Mouse (Mus musculus) intestine, embryonic 16.5 days (tissue): ENCODE measurements around the gene Agpat2. TPM values are rescaled to one million over a fixed set of nuclear protein-coding genes. Genes with fewer than 3 reads are reported as not detected.

Experiments
- ATAC-seq: fragments of 200-750 bp; cut with Nextera tagmentation; 2 replicates; pipeline ENCODE4 v1.8.0; 2017; ENCODE audit warnings: moderate TSS enrichment, moderate library complexity
- H3K27ac ChIP-seq: fragments of 300-500 bp; sonication (generic); 2 replicates; pipeline ENCODE4 v1.5.1; 2014; ENCODE audit warnings: mild to moderate bottlenecking, low read length
- H3K27me3 ChIP-seq: fragments of 300-500 bp; sonication (generic); replicated peaks from 2 replicates; pipeline ENCODE4 v1.6.1; 2014; ENCODE audit warnings: low read length, control low read depth, mixed read lengths; ENCODE audit not compliant: control insufficient read depth, insufficient read depth
- H3K36me3 ChIP-seq: fragments of 300-500 bp; sonication (generic); 2 replicates; pipeline ENCODE4 v1.6.1; 2014; ENCODE audit warnings: low read length, control low read depth; ENCODE audit not compliant: control insufficient read depth, insufficient read depth
- H3K4me1 ChIP-seq: fragments of 300-500 bp; sonication (generic); 2 replicates; pipeline ENCODE4 v1.6.1; 2014; ENCODE audit warnings: low read length, control low read depth, mixed read lengths; ENCODE audit not compliant: control insufficient read depth, insufficient read depth
- H3K4me2 ChIP-seq: fragments of 300-500 bp; sonication (generic); 2 replicates; pipeline ENCODE4 v1.6.1; 2014; ENCODE audit warnings: low read depth, low read length, control low read depth
- H3K4me3 ChIP-seq: fragments of 300-500 bp; sonication (generic); 2 replicates; pipeline ENCODE4 v1.5.1; 2014; ENCODE audit warnings: mild to moderate bottlenecking, low read length
- H3K9ac ChIP-seq: fragments of 300-500 bp; sonication (generic); 2 replicates; pipeline ENCODE4 v1.6.1; 2014; ENCODE audit warnings: low read depth, low read length
- H3K9me3 ChIP-seq: fragments of 300-500 bp; sonication (generic); 2 replicates; pipeline ENCODE4 v1.6.1; 2016; ENCODE audit warnings: low read length, control low read depth; ENCODE audit not compliant: control insufficient read depth
- WGBS: fragments of 180-500 bp; shearing (Covaris S2); extraction: QIAGEN DNeasy Blood & Tissue Kit; methylation state at CpG from one replicate; pipeline ENCODE4 v1.1.7; 2014; 5-methylcytosine and 5-hydroxymethylcytosine counted together
- polyA plus RNA-seq: library from polyadenylated mRNA; unstranded; fragments of >200 nt; fragmentation: Nextera tagmentation; extraction: Ambion mirVana; gene quantifications from 2 replicates; pipeline ENCODE4 v1.2.1, GENCODE M21; 2015

The Agpat2 gene
- polyA plus RNA-seq, 1 experiment from 2014 or later, result 113 TPM

DNA sequence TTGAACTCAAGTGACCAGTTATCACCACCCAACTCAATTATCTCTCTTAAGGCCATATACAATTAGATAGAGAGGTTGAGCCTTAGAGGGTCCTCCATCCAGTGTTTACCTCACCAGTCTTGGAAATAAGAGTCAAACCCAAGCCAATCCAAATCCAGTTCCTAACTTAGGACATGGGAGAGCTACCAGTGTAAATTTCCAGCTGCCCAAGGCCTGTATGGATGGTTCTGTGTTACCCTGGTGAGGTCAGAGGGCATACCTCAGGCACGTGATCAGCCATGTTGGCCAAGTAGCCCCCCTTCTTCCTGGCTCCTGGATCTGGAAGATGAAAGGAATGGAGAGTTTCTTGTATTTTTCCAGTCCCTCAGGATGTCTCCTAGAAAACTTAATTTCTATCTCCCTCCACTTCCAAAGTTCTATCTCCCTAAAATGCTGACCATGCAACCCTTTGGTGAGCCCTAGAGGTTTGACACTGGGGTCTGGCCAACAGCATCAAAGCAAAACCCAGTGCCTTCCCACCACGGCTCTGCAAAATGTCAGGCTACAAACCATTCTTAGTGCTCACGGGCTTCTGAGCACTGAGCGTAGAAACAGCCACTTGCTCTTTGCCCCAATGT lies 33.2 kb upstream of the Agpat2 start:
- Histone ChIP-seq H3K4me1 (peaks cover 25% of the 10 kb centered on the region), H3K4me2 (peak overlapping the region; percentile 62; the same call in 1 of the 2 replicates), H3K9ac (no peak overlapping the region), H3K27ac (no peak overlapping the region), H3K4me3 (no peak overlapping the region), H3K36me3 (peaks cover 11% of the 10 kb centered on the region), H3K9me3 (no peaks in the 10 kb centered on the region), H3K27me3 (no peaks in the 10 kb centered on the region)
- WGBS, result 75% methylated on average over 4 of the region's 4 CpGs
- no peak for ATAC-seq

GRCm38 (mm10) chr2:26636325-26636635 lies 32.1 kb upstream of the Agpat2 start:
- ATAC-seq, result no peak

GRCm38 (mm10) chr2:26635489-26636324 lies 31.5 kb upstream of the Agpat2 start:
- H3K36me3 ChIP-seq, result peaks cover 11% of the 10 kb centered on the region
- no peak overlapping the region for H3K4me3 ChIP-seq
- 68% methylated on average over 21 of the region's 21 CpGs for WGBS
- 0 out of 2 replicates have a peak, but pooled peaks have one; percentile 8 for ATAC-seq
- H3K27me3 ChIP-seq, result no peaks in the 10 kb centered on the region
- H3K9ac ChIP-seq, result no peak overlapping the region
- peaks cover 26% of the 10 kb centered on the region for H3K4me1 ChIP-seq
- no peaks in the 10 kb centered on the region for H3K9me3 ChIP-seq
- H3K27ac ChIP-seq, result peak overlapping the region; percentile 25; the same call in 1 of the 2 replicates
- no peak overlapping the region for H3K4me2 ChIP-seq

More at GRCm38 (mm10) chr2:26636325-26636635, 32.1 kb upstream of the Agpat2 start:
- H3K27me3 ChIP-seq, result no peaks in the 10 kb centered on the region
- H3K27ac ChIP-seq, result no peak overlapping the region
- H3K4me2 ChIP-seq, result no peak overlapping the region
- no peak overlapping the region for H3K4me3 ChIP-seq
- no peaks in the 10 kb centered on the region for H3K9me3 ChIP-seq
- peaks cover 23% of the 10 kb centered on the region for H3K4me1 ChIP-seq
- peaks cover 11% of the 10 kb centered on the region for H3K36me3 ChIP-seq
- no peak overlapping the region for H3K9ac ChIP-seq
- 31% methylated on average over 2 of the region's 2 CpGs for WGBS

DNA sequence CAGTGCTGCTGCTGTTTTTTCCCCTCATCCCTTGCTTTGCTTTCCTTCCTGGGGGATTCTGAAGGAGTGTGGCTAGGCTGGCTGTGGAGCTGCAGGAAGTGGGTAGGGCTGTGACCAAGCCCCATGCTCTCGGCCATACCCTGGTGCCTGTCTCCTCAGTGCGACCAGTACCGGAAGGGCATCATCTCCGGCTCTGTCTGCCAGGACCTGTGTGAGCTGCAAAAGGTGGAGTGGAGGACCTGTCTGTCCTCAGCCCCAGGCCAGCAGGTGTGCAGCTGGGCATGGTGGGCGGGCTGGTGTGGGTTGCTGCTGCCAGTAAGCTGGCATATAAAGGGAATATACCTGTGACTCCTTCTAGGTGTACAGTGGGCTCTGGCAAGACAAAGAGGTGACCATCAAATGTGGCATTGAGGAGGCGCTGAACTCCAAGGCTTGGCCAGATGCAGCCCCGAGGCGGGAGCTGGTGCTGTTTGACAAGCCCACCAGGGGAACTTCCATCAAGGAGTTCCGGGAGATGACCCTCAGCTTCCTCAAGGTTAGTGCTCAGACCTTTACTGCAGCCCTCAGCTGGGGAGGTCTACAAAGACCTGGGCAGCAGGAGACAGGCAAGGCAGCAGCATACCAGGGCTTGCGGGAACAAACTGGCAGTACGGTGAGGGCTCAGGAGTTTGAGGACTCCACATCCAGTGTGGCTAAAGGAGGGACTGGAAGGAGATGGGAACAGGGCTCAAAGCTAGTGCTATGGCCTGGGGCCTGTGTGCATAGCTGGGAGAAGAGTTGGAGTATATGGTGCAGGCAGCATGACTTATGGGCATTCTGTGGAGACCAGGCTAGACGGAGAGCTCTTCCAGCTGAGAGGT lies 30.6 kb upstream of the Agpat2 start:
- Histone ChIP-seq H3K4me3 (no peak overlapping the region), H3K36me3 (peaks cover 11% of the 10 kb centered on the region), H3K9me3 (no peaks in the 10 kb centered on the region), H3K27me3 (no peaks in the 10 kb centered on the region), H3K9ac (no peak overlapping the region), H3K27ac (peak overlapping the region; percentile 25; the same call in 1 of the 2 replicates), H3K4me1 (peaks cover 29% of the 10 kb centered on the region), H3K4me2 (no peak overlapping the region)
- no peak for ATAC-seq
- 64% methylated on average over 12 of the region's 12 CpGs for WGBS

DNA sequence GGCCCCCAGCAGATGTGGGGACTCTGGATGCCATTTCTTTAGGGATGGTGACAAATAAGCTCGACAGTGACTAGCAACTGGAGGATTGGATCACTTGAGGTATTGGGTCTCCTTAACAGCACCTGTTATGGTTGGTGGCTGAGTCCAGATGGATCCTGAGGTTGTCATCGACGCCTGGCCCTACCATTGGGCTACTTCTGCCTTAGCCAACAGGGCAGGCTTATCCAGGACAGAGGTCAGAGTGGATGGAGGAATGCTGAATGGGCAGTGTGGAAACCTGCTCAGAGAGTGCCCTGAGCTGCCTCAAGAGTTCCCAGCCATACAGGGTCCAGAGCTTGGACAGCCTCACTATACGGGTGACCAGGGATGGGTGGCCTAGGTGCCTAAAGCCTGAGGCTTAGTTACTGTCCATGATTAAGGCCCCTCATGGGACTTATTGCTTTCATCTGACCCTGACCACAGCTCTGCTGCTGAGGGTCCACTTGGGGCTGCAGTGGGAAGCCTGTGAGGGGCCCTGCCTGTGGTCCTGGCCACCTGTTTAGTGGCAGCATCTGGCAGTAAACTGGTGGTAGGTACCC lies 29.8 kb upstream of the Agpat2 start:
- peaks cover 11% of the 10 kb centered on the region for H3K36me3 ChIP-seq
- 67% methylated on average over 4 of the region's 4 CpGs for WGBS
- no peaks in the 10 kb centered on the region for H3K9me3 ChIP-seq
- ATAC-seq, result no peak
- H3K27ac ChIP-seq, result no peak overlapping the region
- no peaks in the 10 kb centered on the region for H3K27me3 ChIP-seq
- H3K9ac ChIP-seq, result no peak overlapping the region
- H3K4me1 ChIP-seq, result peaks cover 36% of the 10 kb centered on the region
- H3K4me2 ChIP-seq, result no peak overlapping the region
- H3K4me3 ChIP-seq, result no peak overlapping the region

- 83% methylated on average over 16 of the region's 16 CpGs for WGBS
- Histone ChIP-seq H3K27ac (no peak overlapping the region), H3K27me3 (no peaks in the 10 kb centered on the region), H3K4me1 (peaks cover 32% of the 10 kb centered on the region), H3K4me2 (no peak overlapping the region), H3K9me3 (no peaks in the 10 kb centered on the region), H3K36me3 (peaks cover 10% of the 10 kb centered on the region), H3K9ac (no peak overlapping the region), H3K4me3 (no peak overlapping the region)
- no peak for ATAC-seq
These were observed 28.6 kb upstream of the Agpat2 start for GRCm38 (mm10) chr2:26632541-26633395.

- Histone ChIP-seq H3K4me3 (peak overlapping the region; percentile 75), H3K9me3 (no peaks in the 10 kb centered on the region), H3K4me1 (peaks cover 30% of the 10 kb centered on the region), H3K4me2 (peak overlapping the region; percentile 95), H3K27me3 (no peaks in the 10 kb centered on the region), H3K36me3 (no peaks in the 10 kb centered on the region), H3K9ac (peak overlapping the region; percentile 93), H3K27ac (no peak overlapping the region; the same call in 1 of the 2 replicates)
- ATAC-seq, result peak; percentile 22
- WGBS, result 24% methylated on average over 5 of the region's 5 CpGs
These were observed 24.7 kb upstream of the Agpat2 start for GRCm38 (mm10) chr2:26628792-26629437.
